Mouse (Mus musculus) heart, adult 2 months (tissue): ENCODE measurements around the gene Apoc1. TPM values are rescaled to one million over a fixed set of nuclear protein-coding genes. Genes with fewer than 3 reads are reported as not detected.

Experiments used
- DNase-seq, 2 experiments: peaks; one replicate each; pipeline ENCODE4 v3.0.0; 2021
- H3K27ac ChIP-seq: fragments of 200-600 bp; 2 replicates; pipeline ENCODE4 v1.8.1; 2022
- H3K27me3 ChIP-seq: fragments of 200-500 bp; 2 replicates; pipeline ENCODE4 v1.6.1; 2012; ENCODE audit warnings: mild to moderate bottlenecking, low read length, inconsistent platforms, mixed read lengths; ENCODE audit not compliant: control insufficient read depth, insufficient read depth
- H3K36me3 ChIP-seq: fragments of 200-500 bp; 2 replicates; pipeline ENCODE4 v1.6.1; 2012; ENCODE audit warnings: low read length, inconsistent platforms; ENCODE audit not compliant: control insufficient read depth, insufficient read depth
- H3K4me1 ChIP-seq: fragments of 200-500 bp; 2 replicates; pipeline ENCODE4 v1.6.1; 2011; ENCODE audit warnings: low read length; ENCODE audit not compliant: control insufficient read depth, insufficient read depth
- H3K4me3 ChIP-seq: fragments of 200-600 bp; 2 replicates; pipeline ENCODE4 v1.8.1; 2022
- H3K79me2 ChIP-seq: fragments of 200-500 bp; replicated peaks from 2 replicates; pipeline ENCODE4 v1.6.1; 2012; ENCODE audit warnings: mild to moderate bottlenecking, inconsistent platforms, low read length, moderate library complexity, mixed read lengths; ENCODE audit not compliant: control insufficient read depth, insufficient read depth
- H3K9ac ChIP-seq: fragments of 200-500 bp; 2 replicates; pipeline ENCODE4 v1.6.1; 2012; ENCODE audit warnings: low read depth, mild to moderate bottlenecking, control low read depth, inconsistent platforms, low read length, mixed read lengths
- CTCF ChIP-seq: fragments of 200-600 bp; IDR thresholded peaks from 2 replicates; pipeline ENCODE4 v1.8.1; 2022; ENCODE audit warnings: antibody characterized with exemption, mild to moderate bottlenecking, moderate library complexity
- EP300 ChIP-seq: fragments of 200-500 bp; IDR thresholded peaks from 2 replicates; pipeline ENCODE4 v1.6.1; 2011; ENCODE audit warnings: low read depth, low read length, control low read depth; ENCODE audit not compliant: insufficient read depth
- POLR2A ChIP-seq: fragments of 200-500 bp; IDR thresholded peaks from 2 replicates; pipeline ENCODE4 v1.6.1; 2011; ENCODE audit warnings: mild to moderate bottlenecking, low read depth, low read length, control low read depth; ENCODE audit not compliant: insufficient read depth
- WGBS: fragments of 180-500 bp; shearing (Covaris S2); methylation state at CpG from one replicate; pipeline ENCODE4 v1.1.7; 2018; 5-methylcytosine and 5-hydroxymethylcytosine counted together
- intact Hi-C: fragments of 180-260 bp; cut with DNase I; formaldehyde crosslinking; loops from one replicate; pipeline ENCODE4 v1.15.1; 2025
- polyA plus RNA-seq: library from polyadenylated mRNA; depleted of rRNA; stranded (reverse); fragments of >200 nt; gene quantifications from 2 replicates; pipeline ENCODE4 v1.2.3, GENCODE M21; 2012
- total RNA-seq, 2 experiments: library from RNA; stranded (reverse); gene quantifications; 2 replicates each; pipeline ENCODE4 v1.2.3; 2021

Gene Apoc1
- total and polyA plus RNA-seq, 3 experiments = 2.7 to 7.2 (median 4.2) TPM

DNA sequence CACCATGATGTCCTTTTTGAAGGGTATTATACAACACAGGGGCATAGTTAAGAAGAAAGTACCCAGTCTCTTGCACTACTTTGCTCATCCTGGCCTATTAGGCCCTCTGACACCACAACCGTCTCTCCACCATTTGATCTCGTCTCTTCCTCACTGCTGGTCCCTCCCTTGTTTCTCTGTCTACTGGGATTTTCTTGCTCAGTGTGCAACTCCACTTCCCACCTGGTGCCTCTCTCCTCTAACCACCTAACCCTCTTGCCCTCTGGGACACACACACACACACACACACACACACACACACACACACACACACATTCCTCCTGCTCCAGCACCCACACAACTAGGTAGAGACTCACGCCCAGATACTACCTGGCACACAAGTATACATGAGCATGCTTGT is 13.6 kb downstream of the Apoc1 start:
- DNase-seq = no peak
- H3K9ac ChIP-seq = no peak overlapping the region
- H3K36me3 ChIP-seq = no peaks in the 10 kb centered on the region
- WGBS = 89% methylated on average over 3 of the region's 3 CpGs
- H3K27ac ChIP-seq = no peak overlapping the region
- no peaks in the 10 kb centered on the region for H3K79me2 ChIP-seq
- intact Hi-C loops = no loop called here
- H3K4me1 ChIP-seq = no peaks in the 10 kb centered on the region
- H3K4me3 ChIP-seq = no peak overlapping the region
- TF ChIP-seq POLR2A = no peak
- TF ChIP-seq CTCF = no peak
- no peak for TF ChIP-seq EP300
- no peaks in the 10 kb centered on the region for H3K27me3 ChIP-seq

DNA sequence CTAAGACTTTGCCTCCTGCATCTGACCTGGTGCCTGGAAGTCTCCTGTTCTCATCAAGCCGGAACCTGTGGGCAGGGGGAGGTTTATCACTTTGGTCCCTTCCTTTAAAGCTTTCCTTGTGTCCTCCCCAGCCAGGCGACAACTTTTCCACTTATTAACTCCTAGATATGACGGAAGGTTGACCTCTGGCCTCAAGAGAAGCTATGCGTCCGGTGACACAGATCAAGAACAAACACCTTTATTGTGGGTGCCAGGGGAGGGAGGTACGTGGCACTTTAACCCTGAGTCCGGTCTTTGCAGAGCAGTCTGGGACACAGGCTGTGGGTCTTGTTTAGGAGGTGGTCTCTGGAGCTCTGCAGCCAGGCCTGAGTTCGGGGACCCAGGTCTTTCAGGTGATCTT is 14.6 kb downstream of the Apoc1 start, which contains the start of gene Apoc2:
Gene Apoc2 (minus strand): TSS at position 70 of the 400 bp plus-strand sequence.
- no peak within 1 kb of the TSS for H3K27ac ChIP-seq
- H3K79me2 ChIP-seq = no peaks in the 10 kb centered on the region
- intact Hi-C loops = no loop called here
- no peak for TF ChIP-seq POLR2A
- TF ChIP-seq CTCF = no peak
- TF ChIP-seq EP300 = no peak
- DNase-seq = no peak
- H3K9ac ChIP-seq = no peak within 1 kb of the TSS
- H3K27me3 ChIP-seq = no peaks in the 10 kb centered on the region
- no peaks in the 10 kb centered on the region for H3K4me1 ChIP-seq
- WGBS = 66% methylated on average over 8 of the region's 8 CpGs
- no peaks in the 10 kb centered on the region for H3K36me3 ChIP-seq
- H3K4me3 ChIP-seq = no peak within 1 kb of the TSS

DNA sequence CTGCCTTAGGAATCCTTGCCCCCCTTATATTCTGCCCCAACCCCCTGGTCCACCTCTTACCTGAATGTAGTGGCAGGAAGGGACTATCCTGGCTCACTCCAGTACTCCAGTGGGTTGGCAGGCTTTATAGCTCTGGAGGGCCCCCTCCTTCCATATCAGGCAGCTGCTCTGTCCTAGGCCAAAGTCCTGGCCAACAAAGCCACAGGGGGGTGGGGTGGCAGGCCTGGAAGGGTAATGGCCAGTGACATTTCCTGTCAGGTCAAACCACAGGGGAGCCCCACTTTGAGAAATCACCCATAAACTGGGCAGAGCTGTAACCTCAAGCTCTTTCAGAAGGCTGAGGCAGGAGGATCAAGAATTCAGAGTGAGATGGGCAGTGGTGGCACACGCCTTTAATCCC is 15.8 kb downstream of the Apoc1 start:
- Histone ChIP-seq H3K4me3 (no peak overlapping the region), H3K27me3 (no peaks in the 10 kb centered on the region), H3K27ac (no peak overlapping the region), H3K4me1 (no peaks in the 10 kb centered on the region), H3K79me2 (no peaks in the 10 kb centered on the region), H3K36me3 (no peaks in the 10 kb centered on the region), H3K9ac (no peak overlapping the region)
- DNase-seq = no peak
- WGBS = 93% methylated on average over 1 of the region's 1 CpGs
- intact Hi-C loops = no loop called here
- TF ChIP-seq POLR2A (no peak), CTCF (no peak), EP300 (no peak)

DNA sequence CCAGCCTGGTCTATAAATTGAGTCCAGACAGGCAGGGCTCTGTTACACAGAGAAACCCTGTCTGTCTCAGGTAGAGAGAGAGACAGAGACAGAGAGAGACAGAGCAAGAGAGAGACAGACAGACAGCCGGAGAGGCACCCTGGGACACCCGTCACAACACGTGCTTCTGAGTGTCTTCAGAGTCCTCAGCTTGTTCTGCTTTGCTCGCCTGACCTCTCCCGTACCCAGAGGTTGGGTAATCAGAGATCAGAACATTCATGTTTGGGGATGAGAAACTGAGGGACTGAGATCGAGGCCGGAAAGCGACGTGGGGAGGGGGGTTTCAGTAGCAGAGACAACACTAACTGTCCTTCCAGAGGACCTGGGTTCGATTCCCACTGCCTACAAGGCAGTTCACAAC is 16.6 kb downstream of the Apoc1 start:
- WGBS = 83% methylated on average over 10 of the region's 10 CpGs
- Histone ChIP-seq H3K27ac (no peak overlapping the region), H3K36me3 (no peaks in the 10 kb centered on the region), H3K4me1 (no peaks in the 10 kb centered on the region), H3K79me2 (no peaks in the 10 kb centered on the region), H3K9ac (no peak overlapping the region), H3K27me3 (no peaks in the 10 kb centered on the region), H3K4me3 (no peak overlapping the region)
- intact Hi-C loops = no loop called here
- TF ChIP-seq EP300 = no peak
- TF ChIP-seq POLR2A = no peak
- TF ChIP-seq CTCF = no peak
- no peak for DNase-seq

DNA sequence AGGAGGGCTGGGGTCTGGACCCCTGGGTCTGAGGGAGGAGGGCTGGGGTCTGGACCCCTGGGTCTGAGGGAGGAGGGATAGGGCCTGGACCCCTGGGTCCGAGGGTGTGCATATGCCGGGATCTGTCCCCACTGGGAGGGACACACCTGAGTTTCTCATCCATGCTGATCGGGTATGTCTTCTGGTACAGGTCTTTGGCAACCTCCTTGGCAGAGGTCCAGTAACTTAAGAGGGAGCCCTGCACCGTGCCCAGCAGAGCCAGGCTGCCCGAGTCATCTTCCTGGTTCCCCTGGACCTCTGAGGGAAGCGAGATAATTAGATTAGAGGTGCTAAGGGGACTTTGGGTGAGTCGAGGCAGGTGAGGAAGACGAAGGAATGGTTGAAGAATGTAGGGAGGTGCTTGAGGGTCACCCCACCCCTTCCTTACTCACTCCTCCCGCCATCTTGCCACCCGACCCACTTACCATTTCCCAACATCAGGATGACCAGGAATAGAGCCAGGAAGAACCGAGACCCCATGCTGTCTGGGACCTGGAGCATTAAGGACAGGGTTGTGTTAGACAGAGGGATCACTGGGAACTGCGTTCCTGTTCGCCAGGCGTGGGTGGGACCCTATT is 19.3 kb downstream of the Apoc1 start:
- no peak for TF ChIP-seq CTCF
- TF ChIP-seq EP300 = no peak
- TF ChIP-seq POLR2A = no peak
- DNase-seq = no peak
- Histone ChIP-seq H3K27me3 (no peaks in the 10 kb centered on the region), H3K4me1 (peaks cover 3% of the 10 kb centered on the region), H3K9ac (no peak overlapping the region), H3K27ac (no peak overlapping the region), H3K36me3 (no peaks in the 10 kb centered on the region), H3K79me2 (no peaks in the 10 kb centered on the region), H3K4me3 (no peak overlapping the region)
- intact Hi-C loops = no loop called here
- 51% methylated on average over 14 of the region's 14 CpGs for whole genome bisulfite sequencing

DNA sequence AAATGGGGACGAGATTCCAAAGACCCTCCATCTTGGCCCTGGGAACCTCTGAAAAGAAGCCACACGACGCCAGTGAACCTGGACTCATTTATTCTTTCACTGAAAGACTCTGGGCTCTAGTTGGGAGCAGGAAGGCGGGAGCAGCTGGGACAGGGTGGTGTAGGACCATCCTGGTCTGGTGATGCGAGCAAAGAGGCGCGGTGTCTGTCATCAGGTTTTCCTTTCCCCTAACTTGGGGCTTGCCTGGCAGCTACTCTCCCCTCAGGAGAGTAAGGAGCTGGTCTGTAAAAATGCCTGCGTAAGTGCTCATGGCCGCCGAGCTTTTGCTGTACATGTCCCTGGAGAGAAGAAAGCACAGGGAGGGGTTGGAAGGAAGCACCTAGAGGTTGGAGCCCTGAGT is 20.9 kb downstream of the Apoc1 start:
- no peaks in the 10 kb centered on the region for H3K27me3 ChIP-seq
- H3K27ac ChIP-seq = no peak overlapping the region
- H3K79me2 ChIP-seq = no peaks in the 10 kb centered on the region
- intact Hi-C loops = no loop called here
- no peak overlapping the region for H3K9ac ChIP-seq
- no peak overlapping the region for H3K4me3 ChIP-seq
- peaks cover 3% of the 10 kb centered on the region for H3K4me1 ChIP-seq
- 74% methylated on average over 10 of the region's 10 CpGs for WGBS
- no peak for DNase-seq
- no peaks in the 10 kb centered on the region for H3K36me3 ChIP-seq
- TF ChIP-seq POLR2A (no peak), CTCF (no peak), EP300 (no peak)
